Mouse (Mus musculus) frontal cortex, postnatal 14 days (tissue): ENCODE results near the gene Gm21863.
"Not testable (repeated sequence)": the region's sequence is repeated elsewhere in the genome, so short reads cannot be mapped to it uniquely, and the experiment has no call there.

ENCODE experiments used
- DNase-seq, 2 experiments: peaks; one replicate each; pipeline ENCODE4 v3.0.0; 2022; ENCODE audit warnings: low spot score in 2 of 2

The Gm21863 gene

DNA sequence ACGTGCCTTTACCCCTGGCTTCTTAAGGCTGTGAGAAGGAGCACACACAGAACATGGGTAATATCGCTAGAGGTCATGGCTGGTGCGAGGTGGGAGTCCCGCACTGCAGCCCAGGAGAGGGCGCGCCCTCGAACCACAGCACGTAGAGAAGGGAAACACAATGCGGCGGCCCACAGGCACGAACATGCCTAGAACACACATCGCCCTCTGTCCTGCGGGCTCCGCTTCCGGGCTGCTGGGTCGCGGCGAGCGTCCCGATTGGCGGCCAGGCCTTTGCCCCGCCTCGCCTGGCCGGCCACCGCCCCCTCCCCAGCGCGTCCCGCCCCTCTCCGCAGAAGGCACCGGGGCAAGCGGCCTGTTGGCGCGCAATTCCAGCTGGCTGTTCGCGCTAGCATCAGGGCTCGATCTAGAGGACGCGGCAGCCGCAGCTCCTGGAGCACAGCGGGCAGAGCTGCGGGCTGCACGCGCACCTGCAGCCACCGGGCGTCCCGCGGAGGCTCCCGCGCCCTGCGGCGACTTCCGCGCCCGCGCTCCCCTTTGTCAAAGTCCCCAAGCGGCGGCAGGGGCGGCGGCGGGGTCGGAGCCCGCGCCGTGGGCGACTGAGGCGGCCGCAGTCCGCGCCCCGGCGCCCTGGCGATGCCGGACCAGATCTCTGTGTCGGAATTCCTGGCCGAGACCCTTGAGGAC, at the start of gene Gm21863:
TSS of gene Gm21863 (plus strand) at position 637 of the 687 bp plus-strand sequence.
- DNase-seq = not testable (repeated sequence)

DNA sequence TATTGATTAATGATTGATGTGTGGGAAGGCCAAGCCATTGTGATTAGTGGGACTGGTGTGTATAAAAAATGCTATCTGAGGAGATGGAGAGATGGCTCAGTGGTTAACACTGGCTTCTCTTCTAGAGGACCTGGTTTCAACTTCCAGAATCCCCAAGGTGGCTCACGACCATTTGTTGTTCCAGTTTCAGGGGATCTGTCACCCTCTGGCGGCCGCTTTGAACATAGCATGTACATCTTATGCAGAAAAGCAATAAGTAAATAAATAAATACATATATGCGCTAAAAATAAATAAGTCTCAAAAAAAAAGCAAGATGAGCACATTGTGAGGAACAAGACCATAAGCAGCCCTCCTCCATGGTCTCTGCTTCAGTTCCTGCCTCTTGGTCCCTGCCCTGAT, 26.3 kb upstream of the Gm21863 start:
- DNase-seq = not testable (repeated sequence)
